In genomic region chr17:44419405-44419729, GRCm38 (mm10) we compare ENCODE assay signal across 18 mouse cellular contexts.
DNase-seq lines count a peak whose midpoint lies in the region; ATAC-seq and TF ChIP-seq lines count a peak whose summit lies in the region.
"Had no signal": no experiment of that assay in that cellular context is flagged by ENCODE, and none has a peak within 500 bp of the region (broad histone marks: within the 10 kb centered on the region; RNA-seq: fewer than 3 reads in every experiment).

No protein-coding gene starts in this region.

- peaks cover 10% of the 10 kb centered on the region for H3K27me3 ChIP-seq in megakaryocyte, embryonic 14.5 days (replicated peaks)
- H3K27me3 ChIP-seq in embryonic facial prominence, embryonic 15.5 days: no peaks in the 10 kb centered on the region
- H3K27me3 ChIP-seq in kidney, adult 2 months (replicated peaks; ENCODE audit: control insufficient read depth, insufficient read depth, low read length): no peaks in the 10 kb centered on the region; the same call in 1 of the 2 replicates
- H3K27me3 ChIP-seq in liver, embryonic 12.5 days (replicated peaks): no peaks in the 10 kb centered on the region
- H3K27me3 ChIP-seq: forebrain, embryonic 12.5 days; heart, embryonic 13.5 days; hindbrain, embryonic 12.5 days; Patski had no signal

- peaks cover 3% of the 10 kb centered on the region; the same call in 1 of the 2 replicates for H3K4me1 ChIP-seq in megakaryocyte, embryonic 14.5 days
- H3K4me1 ChIP-seq in embryonic facial prominence, embryonic 15.5 days: peaks cover 39% of the 10 kb centered on the region
- 0 out of 2 replicates have a peak, but pooled peaks cover 2% of the 10 kb centered on the region for H3K4me1 ChIP-seq in kidney, adult 2 months (ENCODE audit: control insufficient read depth, insufficient read depth, low read length)
- no peaks in the 10 kb centered on the region for H3K4me1 ChIP-seq in liver, embryonic 12.5 days
- H3K4me1 ChIP-seq: forebrain, embryonic 12.5 days; hindbrain, embryonic 12.5 days had no signal

- DNase-seq in gastrocnemius, adult 2 months: no peak
- no peak for DNase-seq in gastrocnemius, postnatal 14 days
- DNase-seq in kidney, adult 2 months: no peak
- DNase-seq: adrenal gland, postnatal 14 days; cerebellum, adult 18-20 months; heart, postnatal 4 days had no signal

- H3K27ac ChIP-seq in gastrocnemius, adult 2 months: peak overlapping the region; percentile 28
- peak overlapping the region; percentile 80 for H3K27ac ChIP-seq in embryonic facial prominence, embryonic 15.5 days (replicated peaks)
- no peak overlapping the region for H3K27ac ChIP-seq in kidney, adult 2 months (ENCODE audit: insufficient read depth, low read depth, low read length)
- H3K27ac ChIP-seq in liver, embryonic 12.5 days: no peak overlapping the region
- H3K27ac ChIP-seq: forebrain, embryonic 12.5 days; heart, embryonic 13.5 days; hindbrain, embryonic 12.5 days had no signal

- intact Hi-C loops in gastrocnemius, adult 2 months (cut with DNase I): no loop called here
- intact Hi-C loops in gastrocnemius, postnatal 14 days (cut with DNase I; ENCODE audit: low total_unique reads): no loop called here

- no peak for ATAC-seq in megakaryocyte, adult 5-6 weeks (ENCODE audit: poor library complexity, severe bottlenecking)
- no peak for ATAC-seq in embryonic facial prominence, embryonic 15.5 days (ENCODE audit: insufficient number of reproducible peaks, low FRiP score, low TSS enrichment, low read depth)
- ATAC-seq in liver, embryonic 12.5 days: no peak
- ATAC-seq: activated CD4-positive, CD25-positive, alpha-beta regulatory T cell, adult 4 months; forebrain, embryonic 16.5 days; hindbrain, embryonic 16.5 days; inflammation-experienced regulatory T-cells, adult 6 months; Patski had no signal

- WGBS in embryonic facial prominence, embryonic 15.5 days: 80% methylated on average over 7 of the region's 7 CpGs
- 94% methylated on average over 7 of the region's 7 CpGs for WGBS in kidney, adult 2 months
- 76% methylated on average over 7 of the region's 7 CpGs for WGBS in liver, embryonic 12.5 days (ENCODE audit: insufficient replicate concordance)

- TF ChIP-seq POLR2A in kidney, adult 2 months (IDR thresholded peaks at IDR 0.05; ENCODE audit: low read depth, low read length): no peak

- no peak overlapping the region for H3K4me2 ChIP-seq in embryonic facial prominence, embryonic 15.5 days (replicated peaks)
- H3K4me2 ChIP-seq in liver, embryonic 12.5 days: no peak overlapping the region
- H3K4me2 ChIP-seq: forebrain, embryonic 12.5 days; heart, embryonic 13.5 days; hindbrain, embryonic 12.5 days had no signal

- no peaks in the 10 kb centered on the region for H3K36me3 ChIP-seq in megakaryocyte, embryonic 14.5 days (replicated peaks; ENCODE audit: low read length)
- H3K36me3 ChIP-seq in embryonic facial prominence, embryonic 15.5 days: no peaks in the 10 kb centered on the region
- no peaks in the 10 kb centered on the region for H3K36me3 ChIP-seq in kidney, adult 2 months (ENCODE audit: control insufficient read depth, insufficient read depth, low read length)
- no peaks in the 10 kb centered on the region for H3K36me3 ChIP-seq in liver, embryonic 12.5 days
- H3K36me3 ChIP-seq: forebrain, embryonic 12.5 days; heart, embryonic 13.5 days; hindbrain, embryonic 12.5 days had no signal

- TF ChIP-seq CTCF in gastrocnemius, adult 2 months (IDR thresholded peaks at IDR 0.05): no peak
- TF ChIP-seq CTCF in kidney, adult 2 months (conservative IDR thresholded peaks at IDR 0.05; ENCODE audit: insufficient read depth, insufficient read length, low read depth, low read length): no peak

- H3K9me3 ChIP-seq in megakaryocyte, embryonic 14.5 days: peaks cover 15% of the 10 kb centered on the region
- 0 out of 2 replicates have a peak, but pooled peaks cover 8% of the 10 kb centered on the region for H3K9me3 ChIP-seq in embryonic facial prominence, embryonic 15.5 days (replicated peaks)
- H3K9me3 ChIP-seq in liver, embryonic 12.5 days (replicated peaks): peaks cover 5% of the 10 kb centered on the region; the same call in 1 of the 2 replicates

- no peak overlapping the region for H3K4me3 ChIP-seq in gastrocnemius, adult 2 months
- H3K4me3 ChIP-seq in megakaryocyte, embryonic 14.5 days (replicated peaks): peak overlapping the region; percentile 54
- no peak overlapping the region for H3K4me3 ChIP-seq in embryonic facial prominence, embryonic 15.5 days (replicated peaks)
- no peak overlapping the region for H3K4me3 ChIP-seq in kidney, adult 2 months (ENCODE audit: insufficient read depth, low read depth, low read length)
- no peak overlapping the region for H3K4me3 ChIP-seq in liver, embryonic 12.5 days
- H3K4me3 ChIP-seq: forebrain, embryonic 12.5 days; heart, embryonic 13.5 days; hindbrain, embryonic 12.5 days had no signal

- H3K9ac ChIP-seq in embryonic facial prominence, embryonic 15.5 days: no peak overlapping the region
- H3K9ac ChIP-seq in liver, embryonic 12.5 days: no peak overlapping the region
- H3K9ac ChIP-seq: forebrain, embryonic 12.5 days; heart, embryonic 13.5 days; hindbrain, embryonic 12.5 days had no signal

Comparison
In these comparisons a context has a peak if more than half of its experiments do, and no peak if none do; other contexts are left out.
1. H3K27ac ChIP-seq: peak in gastrocnemius, adult 2 months (single experiment) and embryonic facial prominence, embryonic 15.5 days (single experiment); none in kidney, adult 2 months (single experiment) and liver, embryonic 12.5 days (single experiment).